29 mouse cellular contexts compared by ENCODE assay signal in the genomic region with DNA sequence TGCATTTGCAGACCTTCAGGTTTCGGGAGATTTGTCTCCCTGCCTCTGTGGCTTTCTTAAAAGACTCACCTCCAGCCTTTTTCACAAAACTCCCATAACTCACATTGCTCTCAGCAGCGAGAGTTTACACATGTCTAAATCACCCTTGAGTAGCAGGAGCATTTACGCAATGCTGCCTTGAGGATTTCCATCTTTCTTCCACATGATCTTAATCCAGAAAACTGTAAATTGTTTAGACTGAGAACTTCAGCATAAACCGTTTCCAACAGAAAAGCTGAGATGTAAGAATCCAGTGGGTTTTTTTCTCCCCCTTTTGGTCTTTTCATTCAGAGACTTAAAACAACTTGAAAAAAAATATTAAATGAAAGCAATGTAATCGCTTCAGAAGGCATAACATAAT.
DNase-seq lines count a peak whose midpoint lies in the region; ATAC-seq and TF ChIP-seq lines count a peak whose summit lies in the region.
"Had no signal": no experiment of that assay in that cellular context is flagged by ENCODE, and none has a peak within 500 bp of the region (broad histone marks: within the 10 kb centered on the region; RNA-seq: fewer than 3 reads in every experiment).

No protein-coding gene starts in this region.

- DNase-seq in embryonic facial prominence, embryonic 10.5 days (ENCODE audit: low spot score): no peak
- DNase-seq in kidney, postnatal 0 days (ENCODE audit: low spot score): peak; percentile 36
- no peak for DNase-seq in kidney, postnatal 25 days
- DNase-seq in NIH3T3 (ENCODE audit: low read depth): peak; percentile 62
- DNase-seq in adrenal gland, adult 18-20 months (ENCODE audit: low spot score in 2 of 2): no peak
- DNase-seq: adrenal gland, postnatal 14 days; cerebellum, adult 8-10 months; cerebellum, postnatal 36 days; embryo, embryonic 11 days; gastrocnemius, postnatal 10 days; kidney, postnatal 10 days; liver; retina, postnatal 1 day; right cerebral cortex, postnatal 25 days; spleen, adult 18-20 months; thymus, postnatal 14 days had no signal

- no peak overlapping the region for H3K4me3 ChIP-seq in embryonic facial prominence, embryonic 12.5 days
- no peak overlapping the region for H3K4me3 ChIP-seq in embryonic facial prominence, embryonic 10.5 days
- H3K4me3 ChIP-seq in kidney, postnatal 0 days (replicated peaks; ENCODE audit: low read depth, low read length): no peak overlapping the region
- no peak overlapping the region for H3K4me3 ChIP-seq in stomach, embryonic 16.5 days (replicated peaks; ENCODE audit: low read length)
- H3K4me3 ChIP-seq: erythroblast, embryonic 14.5 days; forebrain, embryonic 12.5 days; hindbrain, embryonic 10.5 days; layer of hippocampus, adult 2 months; liver, embryonic 15.5 days; midbrain, embryonic 15.5 days; neural tube, embryonic 12.5 days had no signal

- no peak overlapping the region for H3K4me2 ChIP-seq in embryonic facial prominence, embryonic 12.5 days (replicated peaks)
- no peak overlapping the region for H3K4me2 ChIP-seq in kidney, postnatal 0 days (ENCODE audit: low read length)
- H3K4me2 ChIP-seq in stomach, embryonic 16.5 days (ENCODE audit: low read depth, low read length): no peak overlapping the region
- H3K4me2 ChIP-seq: forebrain, embryonic 12.5 days; heart, embryonic 11.5 days; liver, embryonic 15.5 days; midbrain, embryonic 15.5 days; neural tube, embryonic 12.5 days had no signal

- 44% methylated on average over 5 of the region's 5 CpGs for WGBS in embryonic facial prominence, embryonic 12.5 days
- WGBS in embryonic facial prominence, embryonic 10.5 days: 76% methylated on average over 5 of the region's 5 CpGs
- WGBS in kidney, postnatal 0 days: 46% methylated on average over 5 of the region's 5 CpGs
- 38% methylated on average over 5 of the region's 5 CpGs for WGBS in stomach, embryonic 16.5 days

- no peak for ATAC-seq in embryonic facial prominence, embryonic 12.5 days (ENCODE audit: insufficient number of reproducible peaks, insufficient read depth, low FRiP score, low TSS enrichment)
- ATAC-seq in kidney, postnatal 0 days (replicated peaks; ENCODE audit: low FRiP score, low read depth): no peak
- ATAC-seq in stomach, embryonic 16.5 days (ENCODE audit: insufficient read depth, low FRiP score): 0 out of 2 replicates have a peak, but pooled peaks have one; percentile 50
- ATAC-seq: hindbrain, embryonic 16.5 days; intestine, postnatal 0 days; midbrain, embryonic 15.5 days had no signal

- no peak for TF ChIP-seq CTCF in kidney, postnatal 0 days (IDR thresholded peaks at IDR 0.05; ENCODE audit: low read depth)

- H3K9me3 ChIP-seq in embryonic facial prominence, embryonic 12.5 days: no peaks in the 10 kb centered on the region
- H3K9me3 ChIP-seq in embryonic facial prominence, embryonic 10.5 days: no peaks in the 10 kb centered on the region
- no peaks in the 10 kb centered on the region for H3K9me3 ChIP-seq in kidney, postnatal 0 days (replicated peaks; ENCODE audit: low read length)
- H3K9me3 ChIP-seq in stomach, embryonic 16.5 days (replicated peaks; ENCODE audit: control insufficient read depth, low read length): no peaks in the 10 kb centered on the region
- H3K9me3 ChIP-seq: forebrain, embryonic 12.5 days; liver, embryonic 15.5 days; midbrain, embryonic 15.5 days; neural tube, embryonic 12.5 days had no signal

- no peak overlapping the region for H3K9ac ChIP-seq in embryonic facial prominence, embryonic 12.5 days
- H3K9ac ChIP-seq in kidney, postnatal 0 days (ENCODE audit: low read depth, low read length): no peak overlapping the region
- H3K9ac ChIP-seq in stomach, embryonic 16.5 days (ENCODE audit: low read length): no peak overlapping the region
- H3K9ac ChIP-seq: forebrain, embryonic 12.5 days; liver, embryonic 15.5 days; midbrain, embryonic 15.5 days; neural tube, embryonic 12.5 days had no signal

- peaks cover 16% of the 10 kb centered on the region; the same call in 1 of the 2 replicates for H3K4me1 ChIP-seq in embryonic facial prominence, embryonic 12.5 days
- H3K4me1 ChIP-seq in embryonic facial prominence, embryonic 10.5 days: peaks cover 26% of the 10 kb centered on the region; the same call in 1 of the 2 replicates
- H3K4me1 ChIP-seq in kidney, postnatal 0 days (replicated peaks; ENCODE audit: insufficient read depth, low read length): peaks cover 26% of the 10 kb centered on the region
- H3K4me1 ChIP-seq in stomach, embryonic 16.5 days (ENCODE audit: control insufficient read depth, insufficient read depth, low read length): peaks cover 15% of the 10 kb centered on the region; the same call in 1 of the 2 replicates
- H3K4me1 ChIP-seq: forebrain, embryonic 12.5 days; liver, embryonic 15.5 days; midbrain, embryonic 15.5 days; neural tube, embryonic 12.5 days had no signal

- no peaks in the 10 kb centered on the region for H3K27me3 ChIP-seq in embryonic facial prominence, embryonic 12.5 days
- no peaks in the 10 kb centered on the region for H3K27me3 ChIP-seq in embryonic facial prominence, embryonic 10.5 days (replicated peaks; ENCODE audit: low read depth, poor library complexity, severe bottlenecking)
- H3K27me3 ChIP-seq in kidney, postnatal 0 days (ENCODE audit: insufficient read depth, low read length): no peaks in the 10 kb centered on the region
- H3K27me3 ChIP-seq in stomach, embryonic 16.5 days (ENCODE audit: control insufficient read depth, insufficient read depth, low read length): no peaks in the 10 kb centered on the region
- H3K27me3 ChIP-seq: forebrain, embryonic 12.5 days; liver, embryonic 15.5 days; midbrain, embryonic 15.5 days; neural tube, embryonic 12.5 days had no signal

- H3K36me3 ChIP-seq in embryonic facial prominence, embryonic 12.5 days: no peaks in the 10 kb centered on the region
- H3K36me3 ChIP-seq in embryonic facial prominence, embryonic 10.5 days (replicated peaks): no peaks in the 10 kb centered on the region
- H3K36me3 ChIP-seq in kidney, postnatal 0 days (ENCODE audit: insufficient read depth, low read length): no peaks in the 10 kb centered on the region
- H3K36me3 ChIP-seq in stomach, embryonic 16.5 days (ENCODE audit: control insufficient read depth, insufficient read depth, low read length): no peaks in the 10 kb centered on the region
- H3K36me3 ChIP-seq: forebrain, embryonic 12.5 days; hindbrain, embryonic 10.5 days; liver, embryonic 15.5 days; midbrain, embryonic 15.5 days; neural tube, embryonic 12.5 days had no signal

- H3K27ac ChIP-seq in embryonic facial prominence, embryonic 12.5 days: 0 out of 2 replicates have a peak overlapping the region, but pooled peaks have one; percentile 41
- no peak overlapping the region for H3K27ac ChIP-seq in embryonic facial prominence, embryonic 10.5 days (replicated peaks)
- peak overlapping the region; percentile 62; the same call in 1 of the 2 replicates for H3K27ac ChIP-seq in kidney, postnatal 0 days
- H3K27ac ChIP-seq in stomach, embryonic 16.5 days (ENCODE audit: low read length): no peak overlapping the region
- H3K27ac ChIP-seq: forebrain, embryonic 12.5 days; hindbrain, embryonic 10.5 days; layer of hippocampus, adult 2 months; liver, embryonic 15.5 days; macrophage; midbrain, embryonic 15.5 days; neural tube, embryonic 12.5 days had no signal

Comparison
In these comparisons a context has a peak if more than half of its experiments do, and no peak if none do; other contexts are left out.
1. H3K27ac ChIP-seq: peak in embryonic facial prominence, embryonic 12.5 days (single experiment) and kidney, postnatal 0 days (single experiment); none in embryonic facial prominence, embryonic 10.5 days (single experiment) and stomach, embryonic 16.5 days (single experiment).
2. DNase-seq: peak in kidney, postnatal 0 days (single experiment) and NIH3T3 (single experiment); none in embryonic facial prominence, embryonic 10.5 days (single experiment), kidney, postnatal 25 days (0 of 2) and adrenal gland, adult 18-20 months (0 of 2).